Mouse (Mus musculus): ENCODE data around the gene Rnf183.
A peak's percentile ranks its signal among the peaks of the same experiment; 100 is the strongest.

Rnf183 gene

GRCm38 (mm10) chr4:62430678-62431077, 4.4 kb downstream of the Rnf183 start:
- DNase-seq (ENCODE audit: low spot score) = no peak

- DNase-seq (ENCODE audit: low spot score) = no peak
These were observed 5.4 kb downstream of the Rnf183 start for GRCm38 (mm10) chr4:62429616-62430015.

GRCm38 (mm10) chr4:62427978-62428758, 6.9 kb downstream of the Rnf183 start:
- DNase-seq (ENCODE audit: low spot score) = no peak

- no peak for DNase-seq (ENCODE audit: low spot score)
These were observed 9.2 kb downstream of the Rnf183 start for GRCm38 (mm10) chr4:62425891-62426290.

- DNase-seq (ENCODE audit: low spot score) = no peak
These were observed 16.0 kb downstream of the Rnf183 start for GRCm38 (mm10) chr4:62419091-62419490.

- DNase-seq (ENCODE audit: low spot score) = no peak
These were observed 16.6 kb downstream of the Rnf183 start for GRCm38 (mm10) chr4:62418448-62418847.

- no peak for DNase-seq (ENCODE audit: low spot score)
These were observed 23.4 kb downstream of the Rnf183 start for GRCm38 (mm10) chr4:62411606-62412005.

- DNase-seq (ENCODE audit: low spot score) = no peak
These were observed 24.7 kb downstream of the Rnf183 start for GRCm38 (mm10) chr4:62410325-62410724.

- no peak for DNase-seq (ENCODE audit: low spot score)
These were observed 25.4 kb downstream of the Rnf183 start for GRCm38 (mm10) chr4:62409615-62410014.

- DNase-seq (ENCODE audit: low spot score) = peak; percentile 98
These were observed 26.3 kb downstream of the Rnf183 start, which contains the start of the genes Cdc26 and Prpf4 for GRCm38 (mm10) chr4:62408601-62409282. Gene Cdc26 (minus strand): TSS chr4:62408642. Gene Prpf4 (plus strand): TSS chr4:62408797.

GRCm38 (mm10) chr4:62407730-62408582, 27.1 kb downstream of the Rnf183 start:
- DNase-seq (ENCODE audit: low spot score) = peak; percentile 26

GRCm38 (mm10) chr4:62406133-62406532, 28.9 kb downstream of the Rnf183 start:
- no peak for DNase-seq (ENCODE audit: low spot score)

GRCm38 (mm10) chr4:62398956-62399355, 36.1 kb downstream of the Rnf183 start:
- DNase-seq (ENCODE audit: low spot score) = no peak

- no peak for DNase-seq (ENCODE audit: low spot score)
These were observed 37.3 kb downstream of the Rnf183 start for GRCm38 (mm10) chr4:62397616-62398365.

- no peak for DNase-seq (ENCODE audit: low spot score)
These were observed 39.2 kb downstream of the Rnf183 start for GRCm38 (mm10) chr4:62395806-62396205.

GRCm38 (mm10) chr4:62393459-62393858, 41.6 kb downstream of the Rnf183 start:
- DNase-seq (ENCODE audit: low spot score) = no peak

- no peak for DNase-seq (ENCODE audit: low spot score)
These were observed 43.2 kb downstream of the Rnf183 start for GRCm38 (mm10) chr4:62391892-62392291.

- no peak for DNase-seq (ENCODE audit: low spot score)
These were observed 45.2 kb downstream of the Rnf183 start for GRCm38 (mm10) chr4:62389592-62390512.

GRCm38 (mm10) chr4:62385439-62385838, 49.6 kb downstream of the Rnf183 start:
- no peak for DNase-seq (ENCODE audit: low spot score)

- DNase-seq (ENCODE audit: low spot score) = no peak
These were observed 50.9 kb downstream of the Rnf183 start for GRCm38 (mm10) chr4:62384159-62384558.

GRCm38 (mm10) chr4:62383752-62384151, 51.3 kb downstream of the Rnf183 start:
- no peak for DNase-seq (ENCODE audit: low spot score)

Measured in testis, postnatal 14 days (tissue).